In the genomic region with DNA sequence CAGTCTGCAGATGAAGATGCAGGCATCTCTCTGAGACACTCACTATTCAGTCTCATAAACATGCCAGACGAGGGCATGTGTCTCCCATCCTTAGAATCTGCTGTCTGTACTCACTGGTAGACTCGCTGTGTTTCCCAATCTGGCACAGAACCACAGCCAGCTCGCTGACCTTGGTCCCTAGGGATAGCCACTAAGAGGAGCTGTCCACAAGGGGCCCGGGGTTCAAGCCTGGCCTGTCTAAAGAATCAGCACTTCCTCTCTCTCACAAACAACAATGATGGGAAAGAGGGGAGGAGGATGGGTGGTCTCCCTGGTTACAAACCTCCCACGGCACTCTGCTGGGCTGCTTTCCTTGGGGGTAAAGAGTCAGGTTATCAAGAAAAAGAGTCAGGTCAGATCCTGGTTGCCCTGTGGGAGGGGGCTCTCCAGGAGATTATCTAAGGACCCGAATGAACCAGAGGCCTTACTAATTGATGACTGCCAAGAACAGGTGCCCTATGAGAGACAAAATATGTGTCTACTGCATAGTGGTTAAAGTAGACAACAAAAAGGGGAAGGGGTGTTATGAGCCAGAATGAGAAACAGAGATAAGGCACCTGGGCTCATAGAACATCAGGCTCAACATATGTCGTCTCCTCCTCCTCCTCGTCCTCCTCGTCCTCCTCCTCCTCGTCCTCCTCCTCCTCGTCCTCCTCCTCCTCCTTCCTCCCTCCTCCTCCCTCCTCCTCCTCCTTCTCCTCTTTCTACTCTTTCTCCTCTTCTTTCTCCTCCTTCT, we compare ENCODE assay signal across 11 mouse cellular contexts. TPM values are rescaled to one million over a fixed set of nuclear protein-coding genes. Genes with fewer than 3 reads are reported as not detected.
DNase-seq lines count a peak whose midpoint lies in the region; ATAC-seq and TF ChIP-seq lines count a peak whose summit lies in the region.
"Had no signal": no experiment of that assay in that cellular context is flagged by ENCODE, and none has a peak within 500 bp of the region (broad histone marks: within the 10 kb centered on the region; RNA-seq: fewer than 3 reads in every experiment).

No protein-coding gene starts in this region.

- peaks cover 21% of the 10 kb centered on the region for H3K4me1 ChIP-seq in kidney, adult 2 months (ENCODE audit: control insufficient read depth, insufficient read depth, low read length)

- H3K27me3 ChIP-seq in kidney, adult 2 months (replicated peaks; ENCODE audit: control insufficient read depth, insufficient read depth, low read length) = no peaks in the 10 kb centered on the region
- H3K27me3 ChIP-seq: neural tube, embryonic 13.5 days had no signal

- no peaks in the 10 kb centered on the region for H3K36me3 ChIP-seq in kidney, adult 2 months (ENCODE audit: control insufficient read depth, insufficient read depth, low read length)
- H3K36me3 ChIP-seq: neural tube, embryonic 13.5 days had no signal

- no peak for TF ChIP-seq POLR2A in kidney, adult 2 months (IDR thresholded peaks at IDR 0.05; ENCODE audit: low read depth, low read length)

- intact Hi-C loops in gastrocnemius, postnatal 14 days (cut with DNase I; ENCODE audit: low total_unique reads) = no loop called here

- DNase-seq in kidney, adult 2 months = peak; percentile 31
- DNase-seq in kidney, adult 8-10 months = no peak
- peak; percentile 35 for DNase-seq in ovary, postnatal 36 days (ENCODE audit: low spot score)
- DNase-seq in ovary, postnatal 14 days (ENCODE audit: low spot score) = no peak
- peak; percentile 82 to 83 for DNase-seq in adrenal gland, postnatal 36 days
- no peak for DNase-seq in gastrocnemius, postnatal 14 days
- DNase-seq: cerebellum, adult 2 months; right cerebral cortex, postnatal 25 days had no signal

- no peak for ATAC-seq in frontal cortex, adult (ENCODE audit: low TSS enrichment)
- ATAC-seq in cerebellum, adult (ENCODE audit: insufficient number of reproducible peaks, low FRiP score, low TSS enrichment) = no peak

- no peak overlapping the region for H3K4me3 ChIP-seq in kidney, adult 2 months (ENCODE audit: insufficient read depth, low read depth, low read length)
- H3K4me3 ChIP-seq: neural tube, embryonic 13.5 days had no signal

- no peak for TF ChIP-seq CTCF in kidney, adult 2 months (conservative IDR thresholded peaks at IDR 0.05; ENCODE audit: insufficient read depth, insufficient read length, low read depth, low read length)

- H3K27ac ChIP-seq in kidney, adult 2 months (ENCODE audit: insufficient read depth, low read depth, low read length) = no peak overlapping the region
- H3K27ac ChIP-seq: neural tube, embryonic 13.5 days had no signal

- 56% methylated on average over 11 of the region's 11 CpGs for WGBS in kidney, adult 2 months

RNA-seq across cellular contexts. Expression of a gene that starts 8.9 kb away (rescaled TPM):
- 114 and 138 TPM in 2 replicates for polyA plus RNA-seq in kidney, adult 2 months (2012; rRNA removed)
- 10 to 100 TPM; 22.9 to 44.0 TPM for total RNA-seq in adrenal gland, postnatal 36 days (2021)
- total RNA-seq in gastrocnemius, postnatal 14 days (2021) = 10 to 100 TPM; 20.2 to 24.5 TPM

Comparison
In these comparisons a context has a peak if more than half of its experiments do, and no peak if none do; other contexts are left out.
1. DNase-seq: peak in kidney, adult 2 months (single experiment), ovary, postnatal 36 days (single experiment) and adrenal gland, postnatal 36 days (2 of 2); none in kidney, adult 8-10 months (0 of 2), ovary, postnatal 14 days (single experiment) and gastrocnemius, postnatal 14 days (single experiment).